Mouse (Mus musculus): ENCODE data around the gene Clock. TPM values are rescaled to one million over a fixed set of nuclear protein-coding genes. Genes with fewer than 3 reads are reported as not detected.
A peak's percentile ranks its signal among the peaks of the same experiment; 100 is the strongest.

Clock gene
- polyA plus RNA-seq, 1 experiment from 2014 or later = 11.8 TPM

DNA sequence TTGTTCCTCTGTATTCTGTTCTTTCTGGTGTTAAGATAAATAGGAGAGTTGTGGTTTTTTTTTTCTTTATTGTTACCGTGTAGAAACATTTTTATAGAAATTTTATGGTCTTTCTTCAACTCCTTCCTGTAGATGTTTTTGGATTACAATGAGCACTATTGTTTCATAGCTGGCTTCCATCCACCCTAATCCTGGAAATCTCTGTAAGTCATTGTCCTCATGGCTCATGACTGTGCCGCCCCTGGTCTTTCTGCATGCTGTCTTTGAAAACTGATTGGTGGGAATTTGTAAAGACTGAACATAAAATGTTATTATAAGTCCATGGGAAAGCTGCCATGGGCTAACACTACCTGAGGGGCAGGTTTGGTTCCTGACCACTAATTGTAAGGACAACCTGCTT, 22.7 kb upstream of the Clock start:
- 50% methylated on average over 2 of the region's 2 CpGs for WGBS
- ATAC-seq (replicated peaks; ENCODE audit: insufficient number of reproducible peaks, low FRiP score, low TSS enrichment, low read depth) (no peak), DNase-seq (ENCODE audit: low spot score) (no peak)
- Histone ChIP-seq H3K27ac (replicated peaks; ENCODE audit: low read depth, low read length) (no peak overlapping the region), H3K27me3 (ENCODE audit: control insufficient read depth, insufficient read depth, low read length) (no peaks in the 10 kb centered on the region), H3K4me3 (ENCODE audit: low read depth, low read length) (no peak overlapping the region), H3K4me2 (ENCODE audit: low read depth, low read length) (no peak overlapping the region), H3K9ac (replicated peaks; ENCODE audit: low read length) (no peak overlapping the region), H3K4me1 (ENCODE audit: control insufficient read depth, insufficient read depth, low read length) (no peaks in the 10 kb centered on the region), H3K36me3 (replicated peaks; ENCODE audit: control insufficient read depth, insufficient read depth, low read depth, low read length) (no peaks in the 10 kb centered on the region), H3K9me3 (replicated peaks; ENCODE audit: control insufficient read depth, low read length) (no peaks in the 10 kb centered on the region)

DNA sequence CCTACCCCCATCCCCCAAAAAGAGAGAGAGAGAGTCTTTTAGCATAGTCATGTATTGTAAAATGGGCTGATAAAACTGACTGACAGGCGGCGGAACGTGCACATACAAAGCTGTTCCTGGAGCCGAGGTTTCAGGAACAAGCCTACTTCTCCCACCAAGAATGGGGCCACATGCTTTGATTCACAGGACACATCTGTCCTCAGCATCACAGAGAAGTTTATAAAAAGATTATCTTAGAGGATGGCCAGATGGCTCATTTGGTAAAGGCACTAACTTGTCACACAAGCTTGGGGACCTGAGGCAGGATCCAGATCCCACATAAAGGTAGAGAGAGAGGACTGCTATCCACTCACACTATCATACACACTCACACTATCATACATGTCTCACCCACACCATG, 20.5 kb upstream of the Clock start:
- no peaks in the 10 kb centered on the region for H3K27me3 ChIP-seq (ENCODE audit: control insufficient read depth, insufficient read depth, low read length)
- H3K36me3 ChIP-seq (replicated peaks; ENCODE audit: control insufficient read depth, insufficient read depth, low read depth, low read length) = no peaks in the 10 kb centered on the region
- H3K9ac ChIP-seq (replicated peaks; ENCODE audit: low read length) = no peak overlapping the region
- H3K4me1 ChIP-seq (ENCODE audit: control insufficient read depth, insufficient read depth, low read length) = 0 out of 2 replicates have a peak, but pooled peaks cover 3% of the 10 kb centered on the region
- H3K27ac ChIP-seq (replicated peaks; ENCODE audit: low read depth, low read length) = no peak overlapping the region
- no peaks in the 10 kb centered on the region for H3K9me3 ChIP-seq (replicated peaks; ENCODE audit: control insufficient read depth, low read length)
- 89% methylated on average over 4 of the region's 4 CpGs for WGBS
- no peak overlapping the region for H3K4me2 ChIP-seq (ENCODE audit: low read depth, low read length)
- no peak overlapping the region for H3K4me3 ChIP-seq (ENCODE audit: low read depth, low read length)
- DNase-seq (ENCODE audit: low spot score) = no peak
- ATAC-seq (replicated peaks; ENCODE audit: insufficient number of reproducible peaks, low FRiP score, low TSS enrichment, low read depth) = no peak

DNA sequence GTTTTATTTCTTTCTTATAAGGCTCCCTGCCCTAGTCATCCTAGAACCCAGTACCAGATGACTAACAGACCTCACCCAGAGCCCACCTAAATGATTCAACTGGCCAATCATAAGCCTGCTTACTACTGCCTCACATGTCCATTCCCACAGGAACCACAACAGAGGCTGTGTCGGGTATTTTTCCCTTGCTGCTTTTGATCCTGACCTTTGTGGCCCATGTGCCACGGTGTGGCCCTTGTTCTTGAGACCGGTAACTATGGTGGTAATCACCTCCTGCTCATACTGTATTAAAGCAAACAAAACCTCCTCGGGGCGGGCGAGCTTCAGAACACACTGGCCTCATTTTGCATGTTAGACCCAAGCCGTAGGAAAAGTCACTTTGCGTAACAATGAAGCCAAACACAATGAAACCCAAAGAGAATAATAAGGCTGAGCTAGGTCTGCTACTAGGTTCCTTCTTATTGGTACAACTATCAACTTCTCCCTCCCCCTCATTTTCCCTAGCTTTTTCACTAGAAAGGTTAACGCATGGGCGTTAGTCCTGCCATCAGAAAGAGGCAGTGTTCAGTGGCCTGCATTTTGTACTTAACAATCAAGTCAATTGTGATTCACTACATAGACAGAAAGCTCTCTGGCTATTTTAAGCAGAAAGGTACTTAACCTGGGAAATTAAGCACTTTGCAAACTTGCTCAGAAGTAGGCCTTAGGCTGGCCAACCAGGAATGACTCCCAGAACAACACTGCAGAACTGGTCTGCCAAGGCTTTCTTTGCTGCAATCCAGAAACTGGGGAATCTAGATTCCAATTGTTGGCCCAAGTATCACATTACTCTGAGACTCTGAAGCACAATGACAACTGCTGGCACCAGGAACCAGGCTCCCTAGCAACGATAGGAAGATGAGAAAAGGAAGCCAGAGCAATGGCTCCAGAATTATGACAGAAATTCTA, 16.9 kb upstream of the Clock start:
- H3K4me3 ChIP-seq (ENCODE audit: low read depth, low read length) = no peak overlapping the region
- H3K4me2 ChIP-seq (ENCODE audit: low read depth, low read length) = no peak overlapping the region
- DNase-seq (ENCODE audit: low spot score) (peak; percentile 39), ATAC-seq (replicated peaks; ENCODE audit: insufficient number of reproducible peaks, low FRiP score, low TSS enrichment, low read depth) (no peak)
- no peak overlapping the region for H3K9ac ChIP-seq (replicated peaks; ENCODE audit: low read length)
- no peaks in the 10 kb centered on the region for H3K27me3 ChIP-seq (ENCODE audit: control insufficient read depth, insufficient read depth, low read length)
- H3K36me3 ChIP-seq (replicated peaks; ENCODE audit: control insufficient read depth, insufficient read depth, low read depth, low read length) = no peaks in the 10 kb centered on the region
- H3K9me3 ChIP-seq (replicated peaks; ENCODE audit: control insufficient read depth, low read length) = no peaks in the 10 kb centered on the region
- H3K27ac ChIP-seq (replicated peaks; ENCODE audit: low read depth, low read length) = no peak overlapping the region
- WGBS = 37% methylated on average over 11 of the region's 11 CpGs
- 0 out of 2 replicates have a peak, but pooled peaks cover 3% of the 10 kb centered on the region for H3K4me1 ChIP-seq (ENCODE audit: control insufficient read depth, insufficient read depth, low read length)

DNA sequence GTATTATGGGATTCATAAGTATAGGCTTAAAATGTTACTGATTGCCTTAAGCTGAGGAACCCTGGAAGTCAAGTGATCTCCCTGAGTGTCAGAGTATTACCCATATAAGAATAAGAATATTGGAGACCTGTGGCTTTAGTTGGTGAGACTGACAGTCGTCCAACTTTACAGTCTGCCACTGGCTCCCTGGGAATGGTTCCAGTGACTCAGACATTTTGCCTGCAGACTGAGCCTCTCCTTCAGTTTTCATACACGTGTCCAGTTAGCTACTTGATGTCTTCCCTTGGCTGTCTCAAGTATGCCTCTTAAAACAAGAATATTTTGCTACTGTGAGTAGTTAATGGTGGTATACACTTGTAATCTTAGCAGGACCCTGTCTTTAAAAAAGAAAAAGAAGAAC, 3.6 kb upstream of the Clock start:
- WGBS = 56% methylated on average over 2 of the region's 2 CpGs
- no peak overlapping the region for H3K9ac ChIP-seq (replicated peaks; ENCODE audit: low read length)

DNA sequence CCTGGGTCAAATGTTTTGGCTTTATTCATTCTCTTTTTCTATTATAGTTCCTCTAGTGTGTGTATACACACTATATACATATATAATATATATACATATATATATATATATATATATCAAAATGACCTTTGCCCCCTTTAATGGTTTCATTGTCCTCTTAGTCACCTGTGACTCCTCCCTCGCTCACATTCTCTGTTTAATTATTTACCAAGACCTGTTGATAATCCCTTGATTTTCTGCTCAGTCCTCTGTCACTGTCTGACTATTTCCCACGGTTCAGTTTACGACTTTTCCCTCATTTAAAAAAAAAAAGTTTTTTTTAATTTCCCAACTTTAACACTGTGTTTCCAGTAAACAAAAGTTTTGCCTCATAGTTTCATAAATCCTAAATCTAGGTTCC, 1.7 kb upstream of the Clock start:
- no peaks in the 10 kb centered on the region for H3K27me3 ChIP-seq (ENCODE audit: control insufficient read depth, insufficient read depth, low read length)
- H3K9ac ChIP-seq (replicated peaks; ENCODE audit: low read length) = no peak overlapping the region
- no peaks in the 10 kb centered on the region for H3K36me3 ChIP-seq (replicated peaks; ENCODE audit: control insufficient read depth, insufficient read depth, low read depth, low read length)
- no peak overlapping the region for H3K4me3 ChIP-seq (ENCODE audit: low read depth, low read length)
- ATAC-seq (replicated peaks; ENCODE audit: insufficient number of reproducible peaks, low FRiP score, low TSS enrichment, low read depth) (no peak), DNase-seq (ENCODE audit: low spot score) (no peak)
- H3K9me3 ChIP-seq (replicated peaks; ENCODE audit: control insufficient read depth, low read length) = no peaks in the 10 kb centered on the region
- no peaks in the 10 kb centered on the region for H3K4me1 ChIP-seq (ENCODE audit: control insufficient read depth, insufficient read depth, low read length)
- WGBS = 70% methylated on average over 3 of the region's 3 CpGs
- no peak overlapping the region for H3K4me2 ChIP-seq (ENCODE audit: low read depth, low read length)
- H3K27ac ChIP-seq (replicated peaks; ENCODE audit: low read depth, low read length) = no peak overlapping the region

More for the DNA sequence above, 3.6 kb upstream of the Clock start:
- Histone ChIP-seq H3K4me2 (ENCODE audit: low read depth, low read length) (no peak overlapping the region), H3K36me3 (replicated peaks; ENCODE audit: control insufficient read depth, insufficient read depth, low read depth, low read length) (no peaks in the 10 kb centered on the region), H3K27ac (replicated peaks; ENCODE audit: low read depth, low read length) (no peak overlapping the region), H3K9me3 (replicated peaks; ENCODE audit: control insufficient read depth, low read length) (no peaks in the 10 kb centered on the region), H3K4me3 (ENCODE audit: low read depth, low read length) (no peak overlapping the region), H3K27me3 (ENCODE audit: control insufficient read depth, insufficient read depth, low read length) (no peaks in the 10 kb centered on the region), H3K4me1 (ENCODE audit: control insufficient read depth, insufficient read depth, low read length) (no peaks in the 10 kb centered on the region)
- ATAC-seq (replicated peaks; ENCODE audit: insufficient number of reproducible peaks, low FRiP score, low TSS enrichment, low read depth) = no peak
- DNase-seq (ENCODE audit: low spot score) = no peak

DNA sequence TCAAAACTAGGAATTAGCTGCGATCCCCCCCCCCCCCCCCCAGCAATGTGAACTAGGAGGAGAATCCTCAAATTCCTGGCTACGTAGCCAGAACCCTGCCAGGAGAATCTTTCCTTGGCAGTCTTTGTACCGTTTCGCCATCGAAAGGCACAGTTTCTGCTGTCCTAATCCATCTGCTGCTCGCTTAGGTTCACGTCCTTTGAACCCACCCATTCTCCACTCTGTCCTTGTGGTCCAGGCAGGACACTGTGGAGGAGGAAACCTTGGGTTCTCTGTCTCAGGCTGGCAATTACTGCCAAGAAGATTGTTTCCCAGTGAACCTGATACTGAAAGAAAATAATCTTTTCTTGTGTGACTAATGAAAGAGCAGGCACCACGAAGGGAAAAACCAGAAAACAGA, 1.0 kb upstream of the Clock start:
- peak overlapping the region; percentile 79 for H3K4me2 ChIP-seq (ENCODE audit: low read depth, low read length)
- H3K9ac ChIP-seq (replicated peaks; ENCODE audit: low read length) = no peak overlapping the region
- H3K27me3 ChIP-seq (ENCODE audit: control insufficient read depth, insufficient read depth, low read length) = no peaks in the 10 kb centered on the region
- H3K4me1 ChIP-seq (ENCODE audit: control insufficient read depth, insufficient read depth, low read length) = no peaks in the 10 kb centered on the region
- no peaks in the 10 kb centered on the region for H3K36me3 ChIP-seq (replicated peaks; ENCODE audit: control insufficient read depth, insufficient read depth, low read depth, low read length)
- H3K27ac ChIP-seq (replicated peaks; ENCODE audit: low read depth, low read length) = no peak overlapping the region
- ATAC-seq (replicated peaks; ENCODE audit: insufficient number of reproducible peaks, low FRiP score, low TSS enrichment, low read depth) = no peak
- DNase-seq (ENCODE audit: low spot score) = peak; percentile 40
- peak overlapping the region; percentile 96; the same call in 1 of the 2 replicates for H3K4me3 ChIP-seq (ENCODE audit: low read depth, low read length)
- WGBS = 5% methylated on average over 8 of the region's 8 CpGs
- H3K9me3 ChIP-seq (replicated peaks; ENCODE audit: control insufficient read depth, low read length) = no peaks in the 10 kb centered on the region

DNA sequence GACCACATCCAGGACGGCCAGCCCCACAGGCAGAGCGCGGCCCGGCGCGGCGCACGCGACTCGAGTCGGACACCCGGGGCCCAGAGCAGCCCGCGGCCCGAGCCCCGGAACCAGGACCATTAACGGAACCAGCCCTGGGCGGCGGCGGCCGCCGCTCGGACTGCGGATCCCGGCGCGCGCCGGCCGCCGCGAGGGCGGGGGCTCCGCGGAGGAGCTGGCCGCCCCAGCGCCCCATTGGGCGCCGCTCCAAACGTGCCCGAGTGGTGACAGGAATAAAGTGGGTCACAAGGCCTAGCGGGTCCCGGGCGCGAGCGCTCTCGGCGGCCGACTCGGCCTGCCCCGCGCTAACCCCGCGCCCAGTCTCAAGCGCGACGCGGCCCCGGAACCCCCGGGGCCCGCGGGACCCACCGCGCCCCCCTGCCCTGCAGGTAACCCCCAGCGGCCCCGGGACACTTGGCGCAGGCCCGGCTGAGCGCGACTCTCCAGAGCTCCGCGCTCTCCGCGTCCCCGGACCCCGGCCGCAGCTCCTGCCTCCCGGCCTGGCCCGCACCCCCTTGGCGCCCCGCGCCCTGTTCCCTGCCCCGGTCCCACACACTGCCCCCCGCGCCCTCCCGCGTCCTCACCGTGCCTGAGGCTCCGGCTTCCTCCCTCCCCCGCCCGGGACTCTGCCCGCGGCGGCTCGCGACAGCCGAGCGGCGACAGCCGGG, 694 bp downstream of the Clock start:
- Histone ChIP-seq H3K4me1 (ENCODE audit: control insufficient read depth, insufficient read depth, low read length) (no peaks in the 10 kb centered on the region), H3K27me3 (ENCODE audit: control insufficient read depth, insufficient read depth, low read length) (no peaks in the 10 kb centered on the region), H3K9me3 (replicated peaks; ENCODE audit: control insufficient read depth, low read length) (no peaks in the 10 kb centered on the region), H3K27ac (replicated peaks; ENCODE audit: low read depth, low read length) (peak overlapping the region; percentile 95), H3K4me2 (ENCODE audit: low read depth, low read length) (peak overlapping the region; percentile 79), H3K36me3 (replicated peaks; ENCODE audit: control insufficient read depth, insufficient read depth, low read depth, low read length) (no peaks in the 10 kb centered on the region), H3K9ac (replicated peaks; ENCODE audit: low read length) (peak overlapping the region; percentile 79), H3K4me3 (ENCODE audit: low read depth, low read length) (peak overlapping the region; percentile 96)
- under 1% methylated on average over 86 of the region's 100 CpGs for WGBS
- DNase-seq (ENCODE audit: low spot score) (peak; percentile 78), ATAC-seq (replicated peaks; ENCODE audit: insufficient number of reproducible peaks, low FRiP score, low TSS enrichment, low read depth) (peak; percentile 83)

DNA sequence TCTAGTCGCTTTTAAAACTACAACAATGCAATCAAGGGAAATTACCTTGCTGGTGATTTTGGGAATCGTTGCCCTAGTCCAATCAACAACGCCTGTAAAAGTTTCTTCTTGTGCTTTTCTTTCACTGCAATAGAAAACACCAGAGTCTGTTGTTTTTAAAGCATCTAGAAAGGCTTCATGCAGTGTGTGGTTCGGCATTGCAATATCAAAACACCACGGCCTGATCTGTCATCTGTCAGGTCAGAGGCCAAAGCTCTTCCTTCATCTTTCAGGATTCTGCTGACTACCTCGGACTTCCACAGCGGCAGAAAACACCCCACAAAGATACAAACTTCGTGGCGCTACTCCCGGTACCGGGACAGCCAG, 1.2 kb downstream of the Clock start:
- Histone ChIP-seq H3K9me3 (replicated peaks; ENCODE audit: control insufficient read depth, low read length) (no peaks in the 10 kb centered on the region), H3K27me3 (ENCODE audit: control insufficient read depth, insufficient read depth, low read length) (no peaks in the 10 kb centered on the region), H3K27ac (replicated peaks; ENCODE audit: low read depth, low read length) (no peak overlapping the region), H3K4me1 (ENCODE audit: control insufficient read depth, insufficient read depth, low read length) (no peaks in the 10 kb centered on the region), H3K4me2 (ENCODE audit: low read depth, low read length) (peak overlapping the region; percentile 79), H3K4me3 (ENCODE audit: low read depth, low read length) (peak overlapping the region; percentile 96), H3K36me3 (replicated peaks; ENCODE audit: control insufficient read depth, insufficient read depth, low read depth, low read length) (no peaks in the 10 kb centered on the region), H3K9ac (replicated peaks; ENCODE audit: low read length) (peak overlapping the region; percentile 79)
- ATAC-seq (replicated peaks; ENCODE audit: insufficient number of reproducible peaks, low FRiP score, low TSS enrichment, low read depth) (no peak), DNase-seq (ENCODE audit: low spot score) (peak; percentile 37)
- WGBS = 6% methylated on average over 11 of the region's 11 CpGs

Data from embryonic facial prominence, embryonic 11.5 days (tissue).